Mouse (Mus musculus) Muller cell, postnatal 12 days (primary cell): Measurements from ENCODE around the gene Psat1.
A peak's percentile ranks its signal among the peaks of the same experiment; 100 is the strongest.

Experiments
- DNase-seq: peaks from one replicate; pipeline ENCODE4 v3.0.0-alpha.2; 2015; ENCODE audit errors: inconsistent ontology term

Gene Psat1

DNA sequence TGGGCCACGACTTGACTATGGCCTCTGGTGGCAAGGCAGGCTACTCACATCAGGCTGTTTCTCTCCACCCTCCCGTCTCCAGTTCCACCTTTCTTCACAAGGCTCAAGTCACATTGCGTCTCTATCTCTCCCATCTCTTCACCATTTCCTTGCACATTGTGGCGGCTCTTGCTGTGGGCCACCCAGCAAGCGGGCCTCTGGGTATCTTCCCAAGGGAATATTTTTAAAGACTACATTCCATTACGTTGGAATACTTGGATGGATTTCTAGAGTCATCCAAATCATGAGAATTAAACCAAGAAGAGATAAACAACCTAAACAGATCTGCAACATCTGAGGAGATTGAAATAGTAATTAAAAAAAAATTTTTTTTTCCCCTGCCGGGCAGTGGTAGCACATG, at the start of gene Psat1:
TSS of gene Psat1 (minus strand) at position 101 of the 400 bp plus-strand sequence.
- DNase-seq, result no peak

DNA sequence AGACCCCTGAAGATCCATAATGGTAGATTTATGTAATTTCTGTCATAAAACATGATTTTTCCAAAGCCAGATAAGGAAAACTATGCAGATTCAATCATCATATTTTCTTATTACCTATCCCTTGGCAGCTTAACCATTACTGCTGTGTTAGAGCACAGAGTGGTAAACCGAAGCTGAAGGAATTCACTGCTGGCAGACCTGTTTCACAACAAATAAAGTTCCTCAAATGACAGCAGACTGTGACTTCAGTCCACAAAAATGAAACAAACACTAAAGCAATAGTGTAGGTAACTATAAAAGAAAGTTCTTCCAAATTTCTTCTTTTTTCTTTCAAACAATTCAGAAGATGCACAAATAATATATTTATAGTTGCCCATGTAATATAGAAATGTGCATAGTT, 43.0 kb upstream of the Psat1 start:
- no peak for DNase-seq

DNA sequence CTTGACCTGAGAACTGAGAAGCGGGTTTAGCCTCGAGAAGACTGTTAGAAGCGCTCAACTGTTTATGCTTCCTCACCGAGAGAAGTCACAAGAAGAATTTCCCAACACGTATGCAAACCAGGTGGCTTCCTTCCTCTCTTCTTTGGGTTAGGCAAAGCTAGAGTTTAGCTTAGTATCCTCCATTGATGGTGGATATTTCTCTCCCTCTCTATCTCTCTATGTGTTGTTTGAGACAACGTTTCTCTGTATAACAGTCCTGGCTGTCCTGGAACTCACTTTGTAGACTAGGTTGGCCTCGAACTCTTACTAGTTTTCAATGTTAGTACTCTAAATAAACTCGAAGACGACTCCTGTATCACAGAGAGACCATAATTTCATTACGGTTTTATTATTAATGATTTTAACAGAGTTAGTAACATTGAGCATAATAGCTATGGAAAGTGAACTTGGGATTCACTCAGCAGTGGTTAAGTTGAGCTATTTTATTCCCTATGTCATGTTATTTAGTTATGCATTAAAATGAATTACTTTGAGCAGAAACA, 38.1 kb upstream of the Psat1 start:
- no peak for DNase-seq

DNA sequence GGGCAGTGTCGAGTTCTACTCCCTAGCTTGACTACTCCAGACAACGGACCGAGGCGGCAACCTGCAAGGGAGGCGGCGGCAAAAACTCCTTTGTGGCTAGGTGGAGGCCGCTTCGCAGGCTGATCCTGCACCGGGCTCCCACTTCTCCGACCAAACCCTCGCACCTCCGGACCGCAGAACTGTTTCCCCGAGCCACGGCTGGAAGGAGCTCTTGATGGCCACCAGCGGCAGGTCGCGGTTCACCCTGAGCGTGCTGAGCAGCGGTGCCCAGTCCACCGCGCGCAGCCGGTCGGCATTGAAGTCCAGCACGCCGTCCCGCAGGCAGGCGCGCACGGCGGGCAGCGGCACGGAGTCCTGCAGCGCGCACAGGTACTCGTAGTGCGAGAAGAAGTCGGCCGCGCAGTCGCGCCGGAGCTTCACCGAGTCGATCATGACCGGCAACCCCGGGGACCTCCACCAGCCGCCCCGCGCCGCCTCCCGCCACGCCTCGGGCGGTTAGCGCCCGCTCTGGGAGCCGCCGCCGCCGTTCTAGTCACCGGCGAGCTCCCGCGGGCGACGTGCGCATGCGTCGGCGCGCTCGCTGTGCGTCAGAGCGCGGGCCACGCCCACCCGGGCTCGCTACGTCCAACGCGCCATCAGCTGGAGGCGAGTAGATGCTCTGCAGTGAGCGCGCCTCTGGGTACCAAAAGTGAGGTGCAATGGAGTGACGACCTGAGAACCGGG, 37.5 kb upstream of the Psat1 start, which contains the start of gene Cep78:
TSS of gene Cep78 (minus strand) at position 541 of the 723 bp plus-strand sequence.
- DNase-seq, result peak; percentile 94

DNA sequence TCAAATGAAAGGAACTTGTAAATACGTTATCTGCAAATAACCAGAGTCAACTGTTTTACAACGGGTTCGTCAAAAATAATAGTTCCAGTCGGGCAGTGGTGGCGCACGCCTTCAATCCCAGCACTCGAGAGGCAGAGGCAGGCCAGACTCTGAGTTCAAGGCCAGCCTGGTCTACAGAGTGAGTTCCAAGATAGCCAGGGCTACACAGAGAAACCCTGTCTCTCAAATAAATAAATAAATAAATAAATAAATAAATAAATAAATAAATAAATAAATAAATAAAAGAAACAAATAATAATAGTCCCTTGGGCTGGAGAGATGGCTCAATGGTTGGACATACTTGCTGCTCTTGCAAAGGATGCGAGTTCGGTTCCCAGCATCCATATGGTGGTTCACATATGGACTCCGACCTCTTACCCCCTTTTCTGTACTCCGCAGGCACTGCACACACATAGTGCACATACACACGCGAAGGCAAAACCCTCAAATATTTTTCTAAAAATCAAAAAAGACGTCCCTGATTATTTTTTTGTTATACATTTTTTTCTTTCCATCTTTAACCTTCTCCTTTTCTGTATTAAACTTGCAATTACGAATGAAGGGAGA, 36.7 kb upstream of the Psat1 start:
- peak; percentile 7 for DNase-seq

DNA sequence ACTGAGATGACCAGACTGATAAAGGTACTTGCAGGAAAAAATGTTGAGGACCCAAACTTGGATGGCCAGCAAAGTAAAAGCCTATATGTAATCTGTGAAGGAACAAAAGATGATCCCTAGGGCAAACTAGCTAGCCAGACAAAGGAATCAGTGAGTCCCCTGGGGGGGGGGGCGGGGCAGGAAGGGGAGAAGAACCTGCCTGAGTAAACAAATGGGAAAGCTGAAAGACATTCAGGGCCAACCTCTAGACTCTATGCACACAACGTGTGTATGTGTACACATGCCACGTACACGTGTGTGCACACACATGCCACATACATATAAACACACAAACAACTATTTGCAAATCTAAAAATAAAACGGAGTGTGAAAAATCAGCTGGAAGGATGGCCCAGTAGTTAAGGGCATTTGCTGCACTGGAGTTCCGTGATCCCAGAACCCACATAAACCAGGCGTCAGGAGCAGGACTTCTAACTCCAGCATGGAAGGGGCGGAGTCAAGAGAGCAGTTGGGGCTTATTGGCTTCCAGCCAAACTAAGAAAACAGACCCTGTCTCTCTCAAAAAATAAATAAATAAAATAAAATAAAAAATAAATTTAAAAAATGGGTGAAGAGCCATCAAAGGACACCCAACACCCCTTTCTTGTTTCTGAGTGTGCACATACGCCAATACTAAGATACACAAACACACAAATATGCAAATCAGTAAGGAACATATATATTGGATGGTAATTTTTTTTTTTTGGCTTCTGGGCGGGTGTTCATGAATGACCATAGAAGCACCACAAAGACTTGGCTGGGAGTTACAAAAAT, 36.0 kb upstream of the Psat1 start:
- DNase-seq, result no peak

DNA sequence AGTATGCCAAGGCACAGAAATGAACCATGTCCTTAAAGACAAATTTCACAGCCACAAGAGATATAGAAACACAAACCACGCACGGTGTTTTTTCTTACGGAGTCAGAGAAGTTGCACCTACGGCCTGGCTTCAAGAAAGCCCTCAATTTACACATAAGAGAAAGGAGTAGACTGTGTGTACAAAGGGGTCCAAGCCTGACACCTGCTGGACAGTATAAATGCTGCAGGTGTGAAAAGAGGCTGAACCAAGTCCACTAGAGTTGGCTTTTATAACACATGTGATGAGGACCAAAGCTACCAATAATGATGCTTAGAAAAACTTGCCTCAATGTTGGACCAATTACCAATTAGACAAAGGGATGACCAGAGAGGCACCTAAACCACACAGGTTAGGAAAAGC, 34.7 kb upstream of the Psat1 start:
- peak; percentile 20 for DNase-seq

DNA sequence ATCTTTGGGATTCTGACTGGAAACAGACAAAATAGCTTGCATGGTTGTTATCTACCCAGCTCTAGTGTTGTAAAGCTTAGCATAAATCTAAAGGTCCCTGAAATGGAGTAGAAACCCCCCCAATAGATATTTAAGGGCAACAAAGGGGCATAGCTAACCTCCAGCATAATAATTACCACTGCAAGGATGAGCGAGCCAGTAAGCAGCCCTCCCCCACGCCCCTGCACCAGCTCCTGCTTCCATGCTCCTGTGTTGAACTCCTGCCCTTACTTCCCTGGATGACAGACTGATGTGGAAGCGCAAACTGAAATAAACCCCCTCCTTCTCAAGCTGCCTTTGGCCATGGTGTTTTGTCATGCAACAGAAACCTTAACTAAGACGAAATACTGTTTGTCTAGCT, 26.2 kb upstream of the Psat1 start:
- no peak for DNase-seq

DNA sequence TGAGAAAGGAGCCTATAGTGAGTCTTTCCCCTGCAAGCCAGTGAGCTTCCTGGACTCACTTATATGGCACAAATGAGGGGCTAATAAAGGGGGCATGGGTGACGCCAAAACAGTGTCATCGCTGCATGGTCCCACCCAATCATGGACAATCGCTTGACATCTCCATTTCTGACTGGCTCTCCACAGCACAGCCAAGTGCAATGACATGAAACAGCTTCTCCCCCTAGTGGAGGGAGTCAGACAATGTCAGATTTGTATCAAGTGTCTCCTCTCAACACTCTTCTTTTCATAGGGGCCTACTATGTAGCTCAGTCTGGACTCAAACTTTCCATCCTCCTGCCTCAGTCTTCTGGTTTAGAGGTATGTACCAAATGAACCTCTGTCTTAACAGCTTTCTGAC, 17.9 kb upstream of the Psat1 start:
- DNase-seq, result peak; percentile 43

DNA sequence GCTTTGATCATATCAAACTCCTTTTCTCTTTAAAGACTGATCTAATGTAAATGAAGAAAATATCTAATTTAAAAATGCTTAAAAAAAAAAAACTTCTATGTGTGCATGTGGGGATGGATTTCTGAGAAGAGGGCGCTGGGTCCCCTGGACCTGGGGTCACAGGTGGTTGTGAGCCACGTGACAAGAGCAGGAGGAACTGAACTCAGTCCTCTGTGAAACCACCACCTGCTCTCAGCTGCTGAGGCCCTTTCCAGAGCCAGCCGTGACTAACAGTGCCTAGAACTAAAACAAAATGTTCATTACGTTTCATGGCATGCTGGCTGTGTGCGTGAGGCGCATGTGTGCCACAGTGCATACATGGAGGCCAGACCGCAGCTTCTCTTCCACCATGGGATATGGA, 17.4 kb upstream of the Psat1 start:
- DNase-seq, result no peak

DNA sequence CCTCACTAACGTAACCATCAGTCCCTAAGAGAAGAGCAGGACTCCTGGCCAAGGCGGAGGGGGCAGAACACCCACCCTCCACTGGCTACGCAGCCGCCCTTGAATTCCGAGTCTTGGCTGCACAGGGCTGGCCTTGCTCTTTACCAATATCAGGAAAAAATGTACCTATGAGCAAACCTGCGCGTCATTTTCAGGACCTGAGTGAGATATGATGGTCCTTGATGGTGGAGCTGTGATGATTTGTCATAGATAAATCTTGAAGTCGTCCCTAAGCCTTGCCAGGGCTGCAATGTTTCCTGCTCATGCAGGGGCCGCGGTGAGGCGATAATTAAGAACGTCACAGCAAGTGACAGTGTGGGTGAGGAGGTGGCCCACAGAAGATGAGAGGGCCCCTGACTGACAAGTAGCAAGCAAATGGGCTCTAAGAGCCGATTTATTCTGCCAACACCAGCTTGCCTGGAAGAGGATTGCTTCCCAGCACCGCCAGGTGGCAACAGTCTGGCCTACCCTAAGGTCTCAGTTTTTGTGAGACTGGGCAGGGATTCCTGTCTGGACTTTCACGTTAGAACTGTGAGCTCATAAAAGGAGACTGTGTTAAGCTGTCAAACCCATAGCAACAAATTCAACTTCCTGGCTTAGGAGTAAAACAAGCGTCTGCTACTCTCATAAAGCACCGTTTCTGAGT, 16.0 kb upstream of the Psat1 start:
- DNase-seq, result no peak

DNA sequence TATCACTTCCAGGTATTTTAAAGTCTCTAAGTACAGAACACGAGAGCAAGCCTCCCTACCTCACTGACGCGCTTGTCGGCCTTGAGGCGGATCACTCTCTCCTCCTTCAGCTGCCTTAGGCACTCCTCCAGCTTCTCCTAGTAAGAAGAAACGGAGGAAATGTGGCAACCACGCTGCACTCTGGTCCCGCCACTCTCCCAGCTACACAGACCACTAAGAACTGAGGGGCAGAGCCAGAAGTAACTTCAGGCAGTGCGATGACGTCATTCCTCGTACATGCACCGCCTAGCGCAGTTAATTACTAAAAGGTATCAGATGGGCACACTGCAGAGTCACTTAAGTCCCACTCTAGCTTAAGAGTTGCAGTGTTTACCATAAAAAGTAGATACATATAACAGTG, 15.2 kb upstream of the Psat1 start:
- no peak for DNase-seq

DNA sequence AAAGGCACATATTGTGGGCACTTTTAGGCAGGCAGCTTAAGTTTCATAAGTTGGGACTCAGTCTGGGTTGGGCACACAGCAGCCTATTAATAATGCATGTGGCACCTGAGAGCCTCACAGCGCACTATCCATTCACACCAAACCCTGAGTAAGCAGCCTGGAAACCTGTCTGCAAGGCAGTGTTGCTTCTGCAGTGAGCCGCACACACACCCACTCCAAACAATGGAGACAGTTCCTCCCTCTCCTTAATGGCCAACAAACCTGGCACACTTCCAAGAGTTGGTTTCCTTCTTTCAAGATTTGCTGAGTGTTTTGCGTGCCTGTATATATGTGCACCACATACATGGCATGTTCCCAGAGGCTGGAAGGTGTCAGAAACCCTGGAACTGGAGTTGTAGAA, 3.1 kb upstream of the Psat1 start:
- peak; percentile 2 for DNase-seq

DNA sequence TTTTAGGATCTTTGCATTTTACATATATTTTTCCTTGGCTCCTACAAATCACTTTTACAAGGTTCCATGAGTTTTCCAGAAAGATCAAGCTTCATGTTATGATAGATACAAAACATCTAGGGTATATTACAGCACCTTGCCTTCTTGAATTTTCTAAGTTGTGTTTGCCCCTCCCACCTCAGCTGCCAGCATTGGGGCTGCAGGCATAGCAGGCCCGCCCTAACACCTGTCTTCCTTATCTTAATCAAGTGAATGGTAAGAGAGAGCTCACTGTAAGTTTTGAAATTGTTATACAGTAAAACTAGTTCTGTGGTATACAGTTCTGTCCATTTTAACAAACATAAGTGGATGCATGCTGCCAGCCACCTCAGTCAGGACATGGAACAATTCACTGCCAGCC, 1.7 kb upstream of the Psat1 start:
- DNase-seq, result no peak

DNA sequence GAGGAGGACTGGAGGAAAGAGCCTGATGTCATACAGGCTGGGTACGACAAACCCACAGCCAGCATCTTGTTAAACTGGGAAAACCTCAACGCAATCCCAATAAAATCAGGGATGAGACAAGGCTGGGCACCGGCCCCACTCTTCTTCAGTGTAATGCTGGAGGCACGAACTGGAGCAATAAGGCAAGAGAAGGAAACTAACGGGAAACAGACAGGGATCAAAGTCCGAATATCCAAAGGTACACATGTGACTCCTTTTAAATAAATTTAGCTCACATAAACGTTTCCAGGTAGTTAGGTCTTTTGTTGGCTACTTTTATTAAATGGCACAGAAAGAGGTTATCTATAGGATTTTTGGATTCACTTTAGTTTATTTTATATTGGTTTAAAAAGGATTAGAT, 1.3 kb upstream of the Psat1 start:
- no peak for DNase-seq

DNA sequence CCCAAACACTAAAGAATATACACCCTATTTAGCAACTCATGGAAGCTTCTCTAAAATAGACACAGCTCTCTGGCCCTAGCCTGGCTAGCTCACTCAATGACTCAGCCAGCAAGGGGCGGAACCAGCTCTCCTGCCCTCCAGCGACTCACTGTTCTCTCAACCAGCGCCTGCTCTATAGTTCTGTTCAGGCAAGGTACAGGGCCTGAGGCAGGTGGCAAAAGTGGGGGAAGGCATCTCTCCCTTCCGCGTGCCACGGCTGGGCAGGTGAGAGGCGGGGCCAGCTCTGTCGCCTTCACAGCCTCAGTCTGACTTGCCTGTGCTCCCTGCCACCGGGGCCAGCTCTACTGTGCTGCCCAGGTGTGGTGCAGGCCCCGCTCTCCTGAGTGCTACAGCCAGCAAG, 474 bp downstream of the Psat1 start:
- DNase-seq, result peak; percentile 10

DNA sequence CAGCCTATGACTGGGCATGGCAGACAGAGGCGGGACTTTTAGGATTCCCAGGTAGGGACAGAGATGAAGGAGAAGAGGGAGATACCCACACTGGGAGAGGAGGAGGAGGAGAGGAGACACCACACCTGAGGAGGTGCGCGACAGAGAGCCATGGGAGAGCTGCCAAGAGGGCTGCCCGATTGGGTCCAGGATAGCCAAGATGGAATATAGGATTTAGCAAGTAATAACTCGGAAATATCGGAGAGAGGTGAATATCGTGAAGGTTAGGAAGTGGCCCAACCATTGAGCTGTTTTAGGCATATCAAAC, 4.1 kb downstream of the Psat1 start:
- no peak for DNase-seq

DNA sequence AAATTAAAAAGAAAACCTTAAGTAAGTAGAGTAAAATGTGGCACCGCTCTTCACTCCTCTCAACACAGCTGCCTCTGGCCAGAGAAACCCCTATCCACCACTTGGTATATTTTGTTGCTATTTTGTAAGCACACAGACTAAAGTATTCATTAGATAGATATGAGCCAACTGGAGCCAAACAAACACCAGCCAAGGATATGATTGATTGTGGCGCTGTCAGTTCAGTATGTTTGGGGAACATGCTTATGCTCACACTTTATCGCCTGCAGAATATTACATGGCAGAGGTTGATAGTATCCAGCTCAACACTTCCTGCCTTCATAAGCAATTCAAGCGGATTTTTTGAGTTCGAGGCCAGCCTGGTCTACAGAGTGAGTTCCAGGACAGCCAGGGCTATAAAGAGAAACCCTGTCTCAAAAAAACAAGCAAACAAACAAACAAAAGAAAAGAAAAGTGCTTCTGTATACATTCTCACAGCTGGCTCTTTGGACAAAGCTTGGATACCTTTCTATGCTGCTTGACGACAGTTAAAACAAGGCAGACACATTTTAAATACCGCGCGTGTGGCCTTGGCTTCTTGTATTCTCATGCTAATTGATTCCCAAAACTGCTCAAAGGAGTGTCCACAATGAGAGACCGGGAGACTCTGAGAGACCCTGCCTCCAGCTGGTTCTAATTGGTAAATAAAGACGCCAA, 4.6 kb downstream of the Psat1 start:
- DNase-seq, result no peak

DNA sequence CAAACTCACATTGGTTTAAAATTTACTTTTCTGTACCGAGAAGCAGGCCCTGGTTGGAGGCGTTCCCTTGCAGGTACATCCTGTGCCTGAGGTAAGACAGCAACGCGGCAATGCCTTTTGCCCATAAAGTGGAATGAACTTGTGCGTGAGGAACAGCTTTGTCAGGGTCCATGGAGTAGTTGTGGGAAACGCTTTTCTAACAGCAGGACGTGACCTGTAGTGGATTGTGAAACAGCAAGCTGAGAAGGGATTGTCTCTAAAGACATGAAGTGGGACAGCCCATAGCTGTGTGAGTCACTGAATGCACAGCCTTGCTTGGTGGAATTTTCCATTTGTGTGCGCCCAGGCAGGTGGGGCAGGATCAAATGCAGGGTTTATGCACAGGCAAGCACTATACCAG, 5.7 kb downstream of the Psat1 start:
- DNase-seq, result peak; percentile 20

DNA sequence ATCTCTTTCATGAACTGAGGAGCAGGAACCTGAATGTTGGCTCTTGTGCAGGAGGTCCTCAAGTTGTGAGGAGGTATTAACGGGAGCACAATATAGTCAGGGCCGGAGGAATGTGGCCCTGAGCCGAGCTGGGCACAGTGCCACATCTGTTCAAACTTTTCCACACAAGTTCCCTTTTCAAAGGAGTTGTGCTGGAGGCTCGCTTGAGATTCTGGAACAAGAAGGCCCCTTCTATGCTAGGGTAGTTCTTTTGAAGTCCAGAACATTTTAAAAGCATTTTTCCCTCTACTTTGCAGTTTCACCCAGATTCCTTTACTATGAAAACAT, 21.5 kb downstream of the Psat1 start:
- peak; percentile 94 for DNase-seq

DNA sequence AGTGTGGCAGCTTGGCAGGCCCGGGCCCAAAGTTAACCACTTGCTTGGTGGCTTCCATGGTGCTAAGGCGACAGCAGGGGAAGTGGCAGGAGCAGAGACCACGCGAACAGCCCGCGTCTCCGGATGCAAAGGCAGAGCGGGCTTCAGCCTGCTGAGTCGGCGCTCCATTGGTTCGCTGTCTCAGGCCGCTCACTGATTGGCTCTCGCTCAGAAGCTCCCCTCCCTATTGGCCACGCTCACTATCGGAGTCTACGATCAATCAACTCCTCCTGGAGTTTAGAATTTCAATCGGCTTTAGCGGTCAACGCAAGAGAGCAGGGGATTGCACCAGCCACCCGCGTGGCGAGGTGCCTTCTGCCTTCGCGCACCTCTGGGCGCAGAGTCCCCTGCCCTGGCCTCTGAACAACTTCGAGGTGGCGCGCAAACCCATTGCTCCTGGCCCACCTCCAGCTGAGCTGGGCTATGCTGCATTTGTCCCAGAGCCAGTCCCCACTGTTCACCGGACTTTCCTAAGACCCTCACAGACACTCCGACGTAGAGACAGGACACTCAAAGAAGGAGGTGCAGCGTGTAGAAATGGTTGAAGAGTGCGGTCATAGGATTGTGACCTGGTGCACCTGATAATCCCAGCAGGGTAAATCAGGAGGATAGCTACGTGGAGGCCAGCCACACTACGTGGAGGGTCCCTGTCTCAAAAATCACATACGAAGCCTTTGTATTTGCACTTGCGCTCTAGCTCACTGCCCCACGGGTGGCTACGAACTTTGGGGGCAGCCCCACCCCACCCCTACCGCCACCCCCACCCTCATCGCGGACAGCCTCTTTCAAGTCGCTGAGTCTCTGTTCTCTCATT, 22.0 kb downstream of the Psat1 start:
- DNase-seq, result peak; percentile 92
